Mouse (Mus musculus) neural tube, embryonic 15.5 days (tissue): Measurements from ENCODE around the gene Ubb. TPM values are rescaled to one million over a fixed set of nuclear protein-coding genes. Genes with fewer than 3 reads are reported as not detected.

ENCODE experiments used
- ATAC-seq: fragments of 200-750 bp; cut with Nextera tagmentation; 2 replicates; pipeline ENCODE4 v1.8.0; 2017; ENCODE audit warnings: mild to moderate bottlenecking, moderate TSS enrichment, moderate library complexity; ENCODE audit not compliant: low FRiP score
- H3K27ac ChIP-seq: fragments of 300-500 bp; sonication (generic); replicated peaks from 2 replicates; pipeline ENCODE4 v1.5.1; 2015; ENCODE audit warnings: mild to moderate bottlenecking, inconsistent platforms
- H3K27me3 ChIP-seq: fragments of 300-500 bp; sonication (generic); replicated peaks from 2 replicates; pipeline ENCODE4 v1.6.1; 2015; ENCODE audit warnings: inconsistent platforms
- H3K36me3 ChIP-seq: fragments of 300-500 bp; sonication (generic); 2 replicates; pipeline ENCODE4 v1.6.1; 2015; ENCODE audit warnings: inconsistent platforms
- H3K4me1 ChIP-seq: fragments of 300-500 bp; sonication (generic); 2 replicates; pipeline ENCODE4 v1.6.1; 2015; ENCODE audit warnings: inconsistent platforms
- H3K4me2 ChIP-seq: fragments of 300-500 bp; sonication (generic); 2 replicates; pipeline ENCODE4 v1.6.1; 2015; ENCODE audit warnings: inconsistent platforms, mild to moderate bottlenecking, moderate library complexity
- H3K4me3 ChIP-seq: fragments of 300-500 bp; sonication (generic); replicated peaks from 2 replicates; pipeline ENCODE4 v1.5.1; 2015; ENCODE audit warnings: mild to moderate bottlenecking, inconsistent platforms
- H3K9ac ChIP-seq: fragments of 300-500 bp; sonication (generic); replicated peaks from 2 replicates; pipeline ENCODE4 v1.6.1; 2015; ENCODE audit warnings: mild to moderate bottlenecking, inconsistent platforms
- H3K9me3 ChIP-seq: fragments of 300-500 bp; sonication (generic); replicated peaks from 2 replicates; pipeline ENCODE4 v1.6.1; 2016; ENCODE audit warnings: inconsistent platforms
- WGBS: fragments of 180-500 bp; shearing (Covaris S2); methylation state at CpG from one replicate; pipeline ENCODE4 v1.1.7; 2015; ENCODE audit warnings: mixed read lengths; 5-methylcytosine and 5-hydroxymethylcytosine counted together
- polyA plus RNA-seq: library from polyadenylated mRNA; unstranded; fragments of >200 nt; fragmentation: Nextera tagmentation; extraction: Ambion mirVana; gene quantifications from 2 replicates; pipeline ENCODE4 v1.2.1, GENCODE M21; 2015

Ubb gene
- polyA plus RNA-seq, 1 experiment from 2014 or later = 4,434 TPM

DNA sequence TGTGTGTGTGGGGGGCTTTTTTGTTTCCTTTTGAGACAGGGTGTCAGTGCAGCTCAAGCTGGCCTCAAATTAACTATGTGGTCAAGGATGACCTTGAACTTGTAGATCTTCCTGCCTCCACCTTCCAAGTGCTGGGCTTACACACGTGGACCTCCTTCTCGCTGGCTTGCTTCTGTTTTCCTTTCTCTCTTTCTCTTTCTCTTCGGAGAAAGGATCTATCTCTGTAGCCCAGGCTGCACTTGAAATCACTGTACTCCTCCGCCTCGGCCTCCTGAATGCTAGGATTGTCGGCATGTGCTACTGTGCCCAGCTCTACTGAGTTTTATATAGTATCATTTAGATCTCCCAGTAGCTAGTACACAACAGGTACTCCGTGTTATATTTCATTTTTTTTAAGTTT is 13.4 kb upstream of the Ubb start:
- ATAC-seq = peak; percentile 49; the same call in 1 of the 2 replicates
- Histone ChIP-seq H3K4me3 (peak overlapping the region; percentile 30), H3K27ac (0 out of 2 replicates have a peak overlapping the region, but pooled peaks have one; percentile 39), H3K27me3 (no peaks in the 10 kb centered on the region), H3K4me1 (peaks cover 20% of the 10 kb centered on the region), H3K9ac (no peak overlapping the region), H3K4me2 (peak overlapping the region; percentile 73), H3K9me3 (no peaks in the 10 kb centered on the region), H3K36me3 (peaks cover 10% of the 10 kb centered on the region; the same call in 1 of the 2 replicates)
- WGBS = 7% methylated on average over 7 of the region's 7 CpGs

GRCm38 (mm10) chr11:62538321-62539088 is 12.5 kb upstream of the Ubb start:
- Histone ChIP-seq H3K9ac (peak overlapping the region; percentile 86), H3K27ac (peak overlapping the region; percentile 84), H3K27me3 (no peaks in the 10 kb centered on the region), H3K4me3 (peak overlapping the region; percentile 81), H3K4me1 (peaks cover 20% of the 10 kb centered on the region), H3K4me2 (peak overlapping the region; percentile 73), H3K9me3 (no peaks in the 10 kb centered on the region), H3K36me3 (peaks cover 6% of the 10 kb centered on the region; the same call in 1 of the 2 replicates)
- ATAC-seq = peak; percentile 88
- WGBS = under 1% methylated on average over 52 of the region's 73 CpGs

DNA sequence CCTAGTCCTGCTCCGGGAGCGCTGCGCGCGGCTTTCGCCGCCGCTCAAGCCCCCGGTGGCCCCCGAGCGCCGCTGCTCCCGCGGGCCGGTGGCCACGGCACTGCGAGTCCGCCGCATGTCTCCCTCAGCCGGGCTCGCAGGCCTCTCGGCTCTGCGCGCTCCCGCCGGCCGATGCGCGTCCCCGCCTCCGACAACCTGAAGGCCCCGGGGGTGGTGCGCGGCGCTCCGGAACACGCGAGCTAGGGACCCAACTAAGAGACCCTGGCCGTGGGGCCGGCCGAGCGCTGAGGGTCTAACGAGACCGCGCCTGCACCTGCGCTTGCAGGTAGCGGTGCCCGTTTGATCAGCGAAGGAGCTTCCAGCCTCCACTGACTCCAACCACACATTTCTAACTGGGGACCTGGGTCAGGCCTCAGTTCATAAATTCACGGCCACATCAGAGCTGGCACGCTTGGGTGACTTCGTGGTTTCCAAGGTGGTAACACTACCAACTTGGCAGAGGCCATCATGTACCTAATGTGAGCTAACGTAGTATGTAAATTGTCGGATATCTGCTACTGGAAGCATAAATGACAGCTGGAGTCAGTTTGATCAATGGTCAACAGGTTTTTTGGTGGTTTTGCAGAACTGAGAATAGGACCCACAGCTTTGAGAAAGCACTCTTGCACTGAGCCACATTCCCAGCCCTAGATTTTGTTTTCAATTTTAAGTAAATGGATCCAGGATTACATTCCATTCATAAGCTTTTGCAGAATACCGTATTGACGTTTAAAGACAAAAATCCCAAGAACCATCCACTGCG is 11.7 kb upstream of the Ubb start, which contains the start of gene Cenpv:
Gene Cenpv, minus strand, starts transcription at position 173 of the 802 bp plus-strand sequence.
- Histone ChIP-seq H3K27ac (peak within 1 kb of the TSS; percentile 84), H3K4me3 (peak within 1 kb of the TSS; percentile 81), H3K9ac (peak within 1 kb of the TSS; percentile 86), H3K4me2 (peak within 1 kb of the TSS; percentile 73), H3K4me1 (peaks cover 20% of the 10 kb centered on the region), H3K27me3 (no peaks in the 10 kb centered on the region), H3K36me3 (no peaks in the 10 kb centered on the region), H3K9me3 (no peaks in the 10 kb centered on the region)
- 6% methylated on average over 50 of the region's 57 CpGs for WGBS
- ATAC-seq = peak; percentile 83

DNA sequence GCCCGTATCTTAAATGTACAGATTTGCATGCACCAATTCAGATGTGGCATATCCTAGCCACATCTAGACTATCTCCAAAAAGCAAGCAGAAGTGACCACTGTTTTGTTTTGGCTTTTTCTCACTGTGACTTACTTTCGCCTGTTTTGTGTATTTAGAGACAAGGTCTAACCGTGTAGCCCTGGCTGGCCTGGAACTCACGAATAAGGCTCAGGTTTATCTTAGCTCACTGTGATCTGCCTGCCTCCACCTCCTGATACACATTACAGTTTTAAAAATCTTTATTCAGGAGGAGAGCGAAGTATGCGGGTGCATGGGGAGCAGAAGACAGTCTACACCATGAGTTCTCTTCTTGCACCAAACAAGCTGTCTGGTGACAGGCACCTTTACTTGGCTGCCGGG is 10.8 kb upstream of the Ubb start:
- Histone ChIP-seq H3K4me3 (no peak overlapping the region), H3K9me3 (no peaks in the 10 kb centered on the region), H3K36me3 (no peaks in the 10 kb centered on the region), H3K4me2 (no peak overlapping the region), H3K4me1 (peaks cover 20% of the 10 kb centered on the region), H3K27ac (no peak overlapping the region), H3K9ac (no peak overlapping the region), H3K27me3 (no peaks in the 10 kb centered on the region)
- WGBS = 88% methylated on average over 7 of the region's 7 CpGs
- no peak for ATAC-seq

DNA sequence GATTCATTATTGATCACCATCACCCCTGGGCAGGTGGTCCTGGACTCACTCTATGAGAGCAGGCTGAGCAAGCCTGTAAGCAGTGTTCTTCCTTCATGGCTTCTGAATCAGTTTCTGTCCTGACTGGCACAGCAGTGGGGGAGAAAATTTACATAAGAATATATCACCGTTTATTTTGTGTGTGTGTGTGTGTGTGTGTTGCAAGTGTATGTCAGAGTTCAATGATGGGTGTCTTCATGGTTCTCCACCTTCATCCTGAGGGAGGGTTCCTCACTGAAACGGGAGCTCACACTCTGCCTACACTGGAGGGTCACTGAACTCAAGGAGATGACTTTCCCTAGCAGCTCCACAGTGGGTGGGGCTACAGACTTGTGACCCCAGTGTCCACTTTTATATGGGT is 10.0 kb upstream of the Ubb start:
- H3K4me3 ChIP-seq = no peak overlapping the region
- H3K27me3 ChIP-seq = no peaks in the 10 kb centered on the region
- H3K4me2 ChIP-seq = no peak overlapping the region
- H3K4me1 ChIP-seq = peaks cover 20% of the 10 kb centered on the region
- no peaks in the 10 kb centered on the region for H3K9me3 ChIP-seq
- no peak overlapping the region for H3K9ac ChIP-seq
- no peak for ATAC-seq
- WGBS = 64% methylated on average over 2 of the region's 2 CpGs
- H3K27ac ChIP-seq = no peak overlapping the region
- H3K36me3 ChIP-seq = no peaks in the 10 kb centered on the region

DNA sequence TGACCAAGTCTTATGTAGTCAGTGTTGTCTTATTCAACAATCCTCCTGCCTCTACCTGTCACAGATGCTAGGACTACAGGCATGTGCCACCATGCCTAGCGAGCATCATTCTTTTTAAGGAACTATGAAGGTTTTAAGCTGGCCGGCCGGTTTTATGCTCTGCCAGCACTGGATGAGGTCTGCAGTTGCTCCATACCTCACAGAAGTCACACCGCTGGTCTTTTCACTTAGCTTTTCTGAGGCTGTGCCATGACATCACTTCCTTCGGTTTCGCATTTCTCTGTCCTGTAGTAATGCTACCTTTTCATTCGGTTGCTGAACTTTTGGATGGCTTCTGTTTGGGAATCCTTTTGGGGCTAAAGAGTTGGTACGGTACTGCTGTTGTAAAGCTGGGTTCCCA is 9.4 kb upstream of the Ubb start:
- no peaks in the 10 kb centered on the region for H3K27me3 ChIP-seq
- WGBS = 90% methylated on average over 8 of the region's 8 CpGs
- no peak overlapping the region for H3K4me3 ChIP-seq
- no peaks in the 10 kb centered on the region for H3K36me3 ChIP-seq
- no peaks in the 10 kb centered on the region for H3K9me3 ChIP-seq
- H3K9ac ChIP-seq = no peak overlapping the region
- no peak for ATAC-seq
- H3K27ac ChIP-seq = no peak overlapping the region
- H3K4me2 ChIP-seq = no peak overlapping the region
- H3K4me1 ChIP-seq = peaks cover 20% of the 10 kb centered on the region

DNA sequence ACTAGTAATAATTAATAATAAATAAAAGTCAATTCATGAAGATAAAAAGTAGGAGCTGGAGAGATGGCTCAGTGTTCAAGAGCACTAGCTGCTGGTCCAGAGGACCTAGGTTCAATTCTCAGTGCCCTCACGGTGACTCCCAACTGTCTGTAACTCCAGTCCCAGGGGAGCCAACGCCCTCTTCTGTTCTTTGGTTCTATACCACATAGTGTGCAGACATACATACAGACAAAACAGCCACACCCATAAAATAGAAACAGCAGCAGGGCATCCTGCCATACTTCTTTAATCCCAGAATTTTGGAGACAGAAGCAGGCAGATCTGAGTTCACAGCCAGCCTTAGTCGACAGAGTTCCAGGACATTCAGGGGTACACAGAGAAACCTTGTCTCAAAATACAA is 7.0 kb upstream of the Ubb start:
- no peak for ATAC-seq
- 96% methylated on average over 3 of the region's 3 CpGs for WGBS
- H3K9ac ChIP-seq = no peak overlapping the region

DNA sequence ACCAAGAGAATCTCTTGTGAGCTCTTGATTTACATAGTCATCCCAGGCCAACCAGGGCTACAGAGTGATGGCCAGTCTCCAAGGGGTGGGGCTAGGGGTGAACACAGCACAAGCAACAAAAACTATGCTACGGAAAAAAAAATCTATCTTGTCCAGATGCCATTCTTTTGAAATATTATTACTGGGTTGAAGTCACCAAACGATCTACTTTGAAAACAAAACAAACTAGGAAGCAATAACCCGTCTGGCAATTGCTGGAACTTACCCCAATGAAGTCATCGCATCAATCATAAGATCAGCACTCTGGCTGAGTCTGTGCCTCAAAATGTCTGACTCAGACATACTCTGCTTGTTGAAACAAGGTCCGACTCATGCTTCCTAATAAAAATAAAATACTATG is 1.2 kb upstream of the Ubb start:
- no peak for ATAC-seq
- H3K9ac ChIP-seq = peak overlapping the region; percentile 97
- no peaks in the 10 kb centered on the region for H3K9me3 ChIP-seq
- H3K36me3 ChIP-seq = 0 out of 2 replicates have a peak, but pooled peaks cover 4% of the 10 kb centered on the region
- H3K27me3 ChIP-seq = no peaks in the 10 kb centered on the region
- WGBS = 12% methylated on average over 5 of the region's 5 CpGs
- peak overlapping the region; percentile 99 for H3K27ac ChIP-seq
- peak overlapping the region; percentile 74 for H3K4me2 ChIP-seq
- peak overlapping the region; percentile 71 for H3K4me3 ChIP-seq
- peaks cover 31% of the 10 kb centered on the region for H3K4me1 ChIP-seq

More for the DNA sequence above, 7.0 kb upstream of the Ubb start:
- Histone ChIP-seq H3K27ac (no peak overlapping the region), H3K9me3 (no peaks in the 10 kb centered on the region), H3K36me3 (no peaks in the 10 kb centered on the region), H3K4me1 (peaks cover 6% of the 10 kb centered on the region), H3K4me2 (no peak overlapping the region), H3K4me3 (no peak overlapping the region), H3K27me3 (no peaks in the 10 kb centered on the region)

GRCm38 (mm10) chr11:62550227-62550685 is 715 bp upstream of the Ubb start:
- Histone ChIP-seq H3K36me3 (0 out of 2 replicates have a peak, but pooled peaks cover 7% of the 10 kb centered on the region), H3K9ac (peak overlapping the region; percentile 97), H3K4me3 (peak overlapping the region; percentile 71), H3K27me3 (no peaks in the 10 kb centered on the region), H3K4me1 (peaks cover 35% of the 10 kb centered on the region), H3K9me3 (no peaks in the 10 kb centered on the region), H3K4me2 (peak overlapping the region; percentile 74), H3K27ac (peak overlapping the region; percentile 99)
- ATAC-seq = no peak; the same call in 1 of the 2 replicates
- WGBS = under 1% methylated on average over 11 of the region's 11 CpGs

DNA sequence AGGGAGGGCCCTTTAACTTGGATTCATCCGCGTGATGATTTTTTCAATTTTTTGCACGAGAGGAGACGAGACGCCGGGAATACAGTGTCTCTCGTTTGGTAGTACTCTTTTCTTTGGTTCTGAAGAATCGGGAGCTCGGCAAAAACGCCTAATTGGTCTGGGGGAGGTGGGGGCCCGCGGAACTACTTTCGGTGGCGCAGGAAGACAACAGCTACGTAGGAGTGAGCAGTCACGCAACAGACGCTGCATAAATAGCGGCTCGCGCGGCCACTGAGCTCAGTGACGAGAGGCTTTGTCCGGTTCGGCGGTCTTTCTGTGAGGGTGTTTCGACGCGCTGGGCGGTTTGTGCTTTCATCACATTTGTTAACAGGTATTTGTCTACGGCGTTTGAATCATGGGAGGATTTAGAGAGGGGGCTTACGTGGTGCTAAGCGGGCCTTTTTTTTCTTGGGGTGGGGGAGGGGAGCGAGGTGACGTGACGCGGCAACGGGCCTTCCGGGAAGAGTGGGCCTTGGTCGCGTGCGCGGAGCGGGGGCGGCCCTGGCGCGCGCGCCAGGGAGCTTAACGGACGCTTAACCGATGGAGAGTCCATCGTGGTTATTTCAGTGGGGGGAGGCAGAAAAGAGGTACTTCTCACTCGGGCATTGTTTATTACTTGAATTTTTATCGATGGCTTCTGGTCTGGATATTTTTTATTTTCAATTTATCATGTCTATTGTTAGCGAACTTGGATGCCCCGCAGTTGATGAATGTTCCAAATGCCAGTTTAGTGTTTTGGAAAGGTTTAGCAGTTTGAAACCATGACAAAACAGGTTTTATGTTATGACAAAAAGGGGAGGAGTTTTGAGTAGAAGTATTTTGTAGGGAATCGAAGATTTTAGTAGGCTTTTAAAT is 502 bp downstream of the Ubb start:
- WGBS = under 1% methylated on average over 58 of the region's 58 CpGs
- ATAC-seq = peak; percentile 89
- Histone ChIP-seq H3K27me3 (no peaks in the 10 kb centered on the region), H3K9me3 (no peaks in the 10 kb centered on the region), H3K4me2 (peak overlapping the region; percentile 51), H3K9ac (peak overlapping the region; percentile 68), H3K36me3 (0 out of 2 replicates have a peak, but pooled peaks cover 7% of the 10 kb centered on the region), H3K27ac (peak overlapping the region; percentile 88), H3K4me1 (peaks cover 39% of the 10 kb centered on the region), H3K4me3 (peak overlapping the region; percentile 71)

GRCm38 (mm10) chr11:62553186-62553585 is 2.2 kb downstream of the Ubb start:
- H3K27me3 ChIP-seq = no peaks in the 10 kb centered on the region
- H3K4me3 ChIP-seq = peak overlapping the region; percentile 42
- WGBS = 21% methylated on average over 1 of the region's 1 CpGs
- no peak for ATAC-seq
- peak overlapping the region; percentile 74 for H3K4me2 ChIP-seq
- H3K36me3 ChIP-seq = 0 out of 2 replicates have a peak, but pooled peaks cover 7% of the 10 kb centered on the region
- H3K9me3 ChIP-seq = no peaks in the 10 kb centered on the region
- H3K9ac ChIP-seq = peak overlapping the region; percentile 42
- H3K4me1 ChIP-seq = peaks cover 39% of the 10 kb centered on the region
- no peak overlapping the region for H3K27ac ChIP-seq
